Mouse (Mus musculus): ENCODE measurements around the gene Rnf4.

GRCm38 (mm10) chr5:34397866-34398265, 61.8 kb downstream of the Rnf4 start:
- TF ChIP-seq SMC3 (IDR thresholded peaks at IDR 0.05; ENCODE audit: low read depth, low read length) (no peak), CTCF (conservative IDR thresholded peaks at IDR 0.05 in 1 of 2, IDR thresholded peaks at IDR 0.05 in 1 of 2; ENCODE audit: low read depth in 2 of 2, low read length in 2 of 2) (peak in 1 of 2 experiments; percentile 46; a peak in 2 of 4 replicates), BHLHE40 (IDR thresholded peaks at IDR 0.05; ENCODE audit: low read depth, low read length) (no peak), POLR2A (IDR thresholded peaks at IDR 0.05; ENCODE audit: low read depth, low read length) (no peak), POLR2AphosphoS2 (IDR thresholded peaks at IDR 0.05; ENCODE audit: low read depth, low read length) (no peak), ZKSCAN1 (IDR thresholded peaks at IDR 0.05; ENCODE audit: borderline replicate concordance, low read depth, low read length) (no peak), E2F4 (IDR thresholded peaks at IDR 0.05; ENCODE audit: insufficient replicate concordance, low read depth, low read length) (no peak), EP300 (IDR thresholded peaks at IDR 0.05; ENCODE audit: low read length) (no peak)
